Mouse (Mus musculus) hindbrain, embryonic 14.5 days (tissue): ENCODE measurements around the gene Rcan2. TPM values are rescaled to one million over a fixed set of nuclear protein-coding genes. Genes with fewer than 3 reads are reported as not detected.
A peak's percentile ranks its signal among the peaks of the same experiment; 100 is the strongest.

Experiments
- ATAC-seq: fragments of 200-750 bp; cut with Nextera tagmentation; 2 replicates; pipeline ENCODE4 v1.8.0; 2017; ENCODE audit warnings: moderate number of reproducible peaks, mild to moderate bottlenecking, moderate TSS enrichment, moderate library complexity; ENCODE audit not compliant: low FRiP score
- DNase-seq: peaks from one replicate; pipeline ENCODE4 v3.0.0-alpha.2; 2015; ENCODE audit warnings: low spot score
- H3K27ac ChIP-seq: fragments of 300-500 bp; sonication (generic); 2 replicates; pipeline ENCODE4 v1.5.1; 2014; ENCODE audit warnings: mild to moderate bottlenecking, moderate library complexity
- H3K27me3 ChIP-seq: fragments of 300-500 bp; sonication (generic); 2 replicates; pipeline ENCODE4 v1.6.1; 2014; ENCODE audit warnings: mild to moderate bottlenecking, low read length, mixed read lengths; ENCODE audit not compliant: control insufficient read depth, insufficient read depth
- H3K36me3 ChIP-seq: fragments of 300-500 bp; sonication (generic); replicated peaks from 2 replicates; pipeline ENCODE4 v1.6.1; 2014; ENCODE audit not compliant: control insufficient read depth, insufficient read depth
- H3K4me1 ChIP-seq: fragments of 300-500 bp; sonication (generic); replicated peaks from 2 replicates; pipeline ENCODE4 v1.6.1; 2014; ENCODE audit warnings: antibody characterized with exemption, low read length, mixed read lengths; ENCODE audit not compliant: control insufficient read depth, insufficient read depth
- H3K4me2 ChIP-seq: fragments of 300-500 bp; sonication (generic); replicated peaks from 2 replicates; pipeline ENCODE4 v1.6.1; 2014; ENCODE audit warnings: mild to moderate bottlenecking, moderate library complexity
- H3K4me3 ChIP-seq: fragments of 300-500 bp; sonication (generic); replicated peaks from 2 replicates; pipeline ENCODE4 v1.5.1; 2014; ENCODE audit warnings: mild to moderate bottlenecking, low read length
- H3K9ac ChIP-seq: fragments of 300-500 bp; sonication (generic); 2 replicates; pipeline ENCODE4 v1.6.1; 2014
- H3K9me3 ChIP-seq: fragments of 300-500 bp; sonication (generic); 2 replicates; pipeline ENCODE4 v1.6.1; 2016; ENCODE audit warnings: low read length; ENCODE audit not compliant: control insufficient read depth
- WGBS: fragments of 180-500 bp; shearing (Covaris S2); extraction: QIAGEN DNeasy Blood & Tissue Kit; methylation state at CpG from one replicate; pipeline ENCODE4 v1.1.7; 2014; 5-methylcytosine and 5-hydroxymethylcytosine counted together
- polyA plus RNA-seq: library from polyadenylated mRNA; unstranded; fragments of >200 nt; fragmentation: Nextera tagmentation; extraction: Ambion mirVana; gene quantifications from 2 replicates; pipeline ENCODE4 v1.2.1, GENCODE M21; 2014

Rcan2 gene
- 118 and 124 TPM in 2 replicates for polyA plus RNA-seq

- Histone ChIP-seq H3K4me2 (peak within 1 kb of the TSS; percentile 93), H3K4me1 (peaks cover 8% of the 10 kb centered on the region; the same call in 1 of the 2 replicates), H3K27me3 (no peaks in the 10 kb centered on the region; the same call in 1 of the 2 replicates), H3K9me3 (no peaks in the 10 kb centered on the region), H3K36me3 (no peaks in the 10 kb centered on the region), H3K9ac (peak within 1 kb of the TSS; percentile 84), H3K27ac (peak within 1 kb of the TSS; percentile 66), H3K4me3 (peak within 1 kb of the TSS; percentile 71)
- ATAC-seq = peak; percentile 86
- peak; percentile 59 for DNase-seq
- WGBS = under 1% methylated on average over 7 of the region's 7 CpGs
Measured at GRCm38 (mm10) chr17:43801077-43801476, at the start of gene Rcan2. Rcan2 (plus strand) TSS chr17:43801351.

GRCm38 (mm10) chr17:43752811-43753210 is 48.3 kb upstream of the Rcan2 start:
- Histone ChIP-seq H3K36me3 (no peaks in the 10 kb centered on the region), H3K4me2 (no peak overlapping the region), H3K4me3 (no peak overlapping the region), H3K4me1 (no peaks in the 10 kb centered on the region), H3K9me3 (no peaks in the 10 kb centered on the region), H3K27ac (no peak overlapping the region), H3K9ac (no peak overlapping the region), H3K27me3 (no peaks in the 10 kb centered on the region)
- no peak for ATAC-seq
- WGBS = 67% methylated on average over 1 of the region's 1 CpGs
- no peak for DNase-seq

DNA sequence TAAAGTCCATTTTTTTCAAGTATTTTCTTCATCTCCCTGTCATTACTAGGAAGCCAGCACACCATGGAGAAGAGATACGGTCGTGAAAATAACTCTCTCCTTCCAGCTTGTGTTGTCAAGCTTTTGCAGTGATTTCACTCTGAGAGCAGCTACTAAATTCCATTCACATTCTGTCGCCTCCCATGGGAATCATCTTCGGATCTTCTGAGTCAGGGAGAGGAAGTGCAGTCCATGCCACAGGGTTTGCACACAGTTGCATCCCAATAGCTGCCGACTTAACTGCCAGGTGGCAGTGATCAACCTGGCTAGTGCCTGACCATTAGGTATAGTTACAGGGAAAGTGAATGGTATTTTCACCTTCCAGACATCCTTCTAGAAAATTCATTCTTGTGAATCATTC is 46.5 kb upstream of the Rcan2 start:
- Histone ChIP-seq H3K4me2 (no peak overlapping the region), H3K36me3 (no peaks in the 10 kb centered on the region), H3K9me3 (no peaks in the 10 kb centered on the region), H3K9ac (no peak overlapping the region), H3K4me3 (no peak overlapping the region), H3K27ac (no peak overlapping the region), H3K4me1 (no peaks in the 10 kb centered on the region), H3K27me3 (no peaks in the 10 kb centered on the region)
- 68% methylated on average over 5 of the region's 5 CpGs for WGBS
- ATAC-seq (no peak), DNase-seq (no peak)

DNA sequence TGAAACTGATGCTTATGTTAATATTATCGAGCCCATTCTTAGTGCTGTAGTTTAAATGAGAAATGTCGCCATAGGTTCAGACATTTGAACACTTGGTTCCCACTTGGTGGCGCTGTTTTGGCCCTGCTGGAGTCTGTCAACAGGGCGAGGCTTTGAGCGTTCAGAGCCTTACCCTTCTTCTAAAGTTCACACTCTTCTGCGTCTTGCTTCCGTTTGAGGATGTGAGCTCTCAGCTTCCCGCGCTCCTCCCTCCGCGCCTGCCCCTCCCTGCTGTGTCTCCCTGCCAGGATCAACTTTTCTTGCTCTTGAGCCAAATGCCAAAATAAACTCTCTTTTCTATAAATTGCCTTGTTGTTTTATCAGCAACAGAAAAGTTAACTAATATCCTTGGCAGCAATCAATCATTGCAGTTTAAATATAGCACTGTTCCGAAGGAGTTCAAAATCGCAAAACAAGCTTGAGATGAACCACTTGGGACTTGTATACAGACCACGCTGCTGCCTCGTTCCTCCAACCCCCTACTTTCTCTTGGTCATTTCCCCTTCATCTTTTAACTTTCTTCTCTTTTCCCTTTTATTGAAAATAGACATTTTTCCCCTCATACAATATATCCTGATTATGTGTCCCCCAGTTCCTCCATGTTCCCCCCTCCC is 42.4 kb upstream of the Rcan2 start:
- no peak overlapping the region for H3K4me2 ChIP-seq
- ATAC-seq (no peak), DNase-seq (no peak)
- no peaks in the 10 kb centered on the region for H3K4me1 ChIP-seq
- no peaks in the 10 kb centered on the region for H3K27me3 ChIP-seq
- no peaks in the 10 kb centered on the region for H3K9me3 ChIP-seq
- H3K9ac ChIP-seq = no peak overlapping the region
- no peak overlapping the region for H3K4me3 ChIP-seq
- no peaks in the 10 kb centered on the region for H3K36me3 ChIP-seq
- WGBS = 63% methylated on average over 15 of the region's 15 CpGs
- no peak overlapping the region for H3K27ac ChIP-seq

DNA sequence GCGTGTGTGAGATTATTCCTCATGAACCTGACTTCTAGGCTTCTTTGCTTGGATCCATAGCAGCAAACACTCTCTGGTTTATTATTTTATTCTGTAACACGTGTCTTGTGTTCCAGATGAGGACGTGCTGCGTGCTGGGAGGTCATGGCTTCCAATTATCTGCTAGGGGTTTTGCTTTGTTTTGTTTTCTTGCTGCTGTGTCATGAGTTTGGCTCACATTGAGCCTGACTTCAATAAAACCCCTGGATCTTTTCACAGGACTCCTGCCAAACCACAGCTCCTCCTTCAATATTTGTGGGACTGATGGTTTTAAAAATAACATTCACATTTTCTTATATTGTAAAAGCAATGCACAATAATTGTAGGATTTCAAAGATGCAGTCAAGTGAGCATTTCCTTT is 16.6 kb upstream of the Rcan2 start:
- no peak overlapping the region for H3K4me3 ChIP-seq
- no peaks in the 10 kb centered on the region for H3K36me3 ChIP-seq
- H3K27me3 ChIP-seq = no peaks in the 10 kb centered on the region
- no peaks in the 10 kb centered on the region for H3K4me1 ChIP-seq
- DNase-seq (peak; percentile 27), ATAC-seq (no peak)
- H3K4me2 ChIP-seq = no peak overlapping the region
- H3K27ac ChIP-seq = no peak overlapping the region
- 60% methylated on average over 4 of the region's 4 CpGs for WGBS
- H3K9ac ChIP-seq = no peak overlapping the region
- H3K9me3 ChIP-seq = no peaks in the 10 kb centered on the region

DNA sequence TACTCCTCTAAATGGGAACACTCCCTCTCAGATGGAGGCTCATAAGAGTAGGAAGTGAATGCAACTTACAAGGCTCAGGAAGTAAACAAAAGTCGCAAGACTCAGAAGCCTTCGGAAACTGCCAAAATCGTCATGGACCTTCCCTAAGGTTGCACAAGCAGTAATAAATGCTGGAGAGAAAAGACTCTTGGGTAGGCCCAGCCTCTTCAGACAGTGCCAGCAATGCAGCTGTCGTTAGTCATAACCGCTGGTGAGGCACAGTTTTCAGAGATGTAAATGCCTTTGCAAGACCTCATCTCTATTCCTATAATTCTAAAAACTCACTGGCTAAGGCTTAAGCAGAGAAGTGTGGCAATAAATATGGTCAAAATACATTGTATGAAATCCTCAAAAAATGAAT is 12.9 kb upstream of the Rcan2 start:
- Histone ChIP-seq H3K9me3 (no peaks in the 10 kb centered on the region), H3K27me3 (no peaks in the 10 kb centered on the region), H3K4me1 (no peaks in the 10 kb centered on the region), H3K27ac (no peak overlapping the region), H3K4me2 (no peak overlapping the region), H3K9ac (no peak overlapping the region), H3K4me3 (no peak overlapping the region), H3K36me3 (no peaks in the 10 kb centered on the region)
- ATAC-seq (no peak), DNase-seq (no peak)
- 92% methylated on average over 5 of the region's 5 CpGs for whole genome bisulfite sequencing

GRCm38 (mm10) chr17:43789376-43789775 is 11.8 kb upstream of the Rcan2 start:
- Histone ChIP-seq H3K4me3 (no peak overlapping the region), H3K36me3 (no peaks in the 10 kb centered on the region), H3K4me1 (no peaks in the 10 kb centered on the region), H3K27me3 (no peaks in the 10 kb centered on the region), H3K4me2 (no peak overlapping the region), H3K9ac (no peak overlapping the region), H3K27ac (no peak overlapping the region), H3K9me3 (no peaks in the 10 kb centered on the region)
- ATAC-seq = no peak
- no peak for DNase-seq

DNA sequence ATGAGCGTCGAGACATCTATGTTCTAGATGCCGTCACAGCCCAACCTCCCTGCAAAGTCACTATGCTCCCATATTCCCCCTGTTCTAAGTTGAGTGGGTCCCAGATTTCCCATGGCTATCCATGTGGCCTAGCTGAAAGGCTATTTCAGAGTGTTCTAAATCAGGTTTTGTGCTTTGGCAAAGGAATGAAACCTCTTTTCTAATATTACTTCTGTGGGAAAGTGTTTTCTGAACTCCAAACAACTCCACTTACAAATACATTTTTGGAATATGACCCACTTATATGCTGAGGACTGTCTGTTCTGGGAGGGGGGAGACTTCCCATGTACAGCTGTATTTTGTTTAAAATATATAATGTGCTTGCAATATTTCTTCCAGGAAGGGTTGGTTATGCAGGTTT is 9.4 kb upstream of the Rcan2 start:
- H3K9ac ChIP-seq = no peak overlapping the region
- H3K4me2 ChIP-seq = no peak overlapping the region
- H3K9me3 ChIP-seq = no peaks in the 10 kb centered on the region
- no peaks in the 10 kb centered on the region for H3K36me3 ChIP-seq
- DNase-seq (no peak), ATAC-seq (no peak)
- no peak overlapping the region for H3K27ac ChIP-seq
- no peaks in the 10 kb centered on the region for H3K4me1 ChIP-seq
- WGBS = 89% methylated on average over 3 of the region's 3 CpGs
- H3K4me3 ChIP-seq = no peak overlapping the region
- no peaks in the 10 kb centered on the region for H3K27me3 ChIP-seq

- DNase-seq = no peak
- H3K4me3 ChIP-seq = no peak overlapping the region
- no peak overlapping the region for H3K4me2 ChIP-seq
- H3K27me3 ChIP-seq = no peaks in the 10 kb centered on the region; the same call in 1 of the 2 replicates
- no peak overlapping the region for H3K27ac ChIP-seq
- ATAC-seq = no peak
- no peaks in the 10 kb centered on the region for H3K9me3 ChIP-seq
- H3K4me1 ChIP-seq = no peaks in the 10 kb centered on the region
- 75% methylated on average over 1 of the region's 1 CpGs for WGBS
- no peak overlapping the region for H3K9ac ChIP-seq
- no peaks in the 10 kb centered on the region for H3K36me3 ChIP-seq
Measured at GRCm38 (mm10) chr17:43794731-43795280, 6.3 kb upstream of the Rcan2 start.
